Mouse (Mus musculus): ENCODE measurements around the gene Msmb.
"Not testable (repeated sequence)": the region's sequence is repeated elsewhere in the genome, so short reads cannot be mapped to it uniquely, and the experiment has no call there.

Gene Msmb

GRCm38 (mm10) chr14:32179393-32180195 lies 37.8 kb downstream of the Msmb start:
- DNase-seq (ENCODE audit: low spot score), result no peak

DNA sequence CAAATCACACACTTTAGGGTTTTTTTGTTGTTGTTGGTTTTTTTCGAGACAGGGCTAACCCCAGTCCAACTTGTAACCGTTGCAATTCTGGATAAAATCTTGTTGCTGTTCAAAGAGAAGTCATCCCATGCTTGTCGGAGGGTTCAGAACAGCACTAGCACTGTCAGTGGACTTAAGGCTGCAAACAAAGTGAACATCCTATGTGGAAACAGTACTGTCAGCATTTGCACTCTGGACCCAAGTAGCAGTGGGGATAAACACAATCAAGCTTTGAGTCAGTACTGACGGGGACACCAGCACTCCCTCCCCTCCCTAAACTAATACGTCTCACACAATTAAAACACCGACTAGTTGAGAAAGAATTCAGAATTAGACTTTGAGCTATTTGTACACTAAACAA lies 39.0 kb downstream of the Msmb start:
- DNase-seq (ENCODE audit: low spot score), result no peak

DNA sequence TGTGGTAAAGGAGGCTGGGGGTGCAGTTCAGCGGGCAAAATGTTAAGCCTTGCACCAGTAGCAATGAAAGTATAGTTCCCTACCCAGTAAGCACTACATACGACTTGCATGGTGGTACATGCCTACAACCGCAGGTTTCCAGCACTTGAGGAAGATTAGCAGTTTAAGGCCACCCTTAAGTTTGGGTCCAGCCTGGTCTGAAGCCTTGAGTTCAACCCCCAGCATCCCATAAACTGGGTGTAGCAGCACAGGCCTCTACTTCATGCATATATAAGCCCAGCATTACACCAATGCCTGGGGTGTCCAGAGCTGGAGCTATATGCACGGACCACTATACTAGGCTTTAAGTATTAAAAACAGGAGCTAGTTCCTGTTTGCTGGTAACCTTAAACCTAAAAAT lies 42.0 kb downstream of the Msmb start:
- no peak for DNase-seq (ENCODE audit: low spot score)

DNA sequence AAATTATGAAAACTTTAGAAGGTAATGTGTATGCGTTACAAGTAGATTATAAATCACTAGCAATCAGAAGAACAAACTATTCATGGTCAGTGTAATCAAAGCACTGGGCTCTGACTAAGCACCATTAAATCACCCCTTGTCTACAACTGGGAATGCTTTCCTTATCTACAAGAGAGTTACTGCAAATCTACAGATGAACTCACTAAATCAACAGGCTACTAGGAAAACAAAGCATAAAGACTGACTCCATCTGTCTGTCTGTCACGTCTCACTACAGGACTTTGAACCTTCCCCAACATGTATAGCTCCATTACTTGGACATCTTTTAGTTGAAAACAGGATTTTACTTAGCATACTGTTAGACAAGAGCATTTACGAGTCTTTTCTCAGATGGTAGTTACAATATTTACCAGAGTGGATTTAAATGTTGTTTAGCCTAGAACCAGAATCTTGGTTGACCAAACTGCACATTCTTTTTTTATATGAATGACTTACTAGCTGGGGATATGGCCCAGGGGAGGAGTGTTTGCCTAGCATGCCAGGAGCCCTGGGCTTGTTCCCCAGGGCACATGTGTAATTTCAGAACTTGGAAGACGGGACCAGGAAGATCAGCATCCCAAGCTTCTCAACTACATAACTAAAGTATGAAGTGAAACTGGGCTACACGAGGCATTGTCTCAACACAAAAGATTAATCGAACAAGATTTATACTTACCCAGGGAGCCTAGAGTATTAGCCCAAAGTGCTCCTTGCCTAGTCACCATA lies 49.0 kb downstream of the Msmb start:
- DNase-seq (ENCODE audit: low spot score), result no peak

DNA sequence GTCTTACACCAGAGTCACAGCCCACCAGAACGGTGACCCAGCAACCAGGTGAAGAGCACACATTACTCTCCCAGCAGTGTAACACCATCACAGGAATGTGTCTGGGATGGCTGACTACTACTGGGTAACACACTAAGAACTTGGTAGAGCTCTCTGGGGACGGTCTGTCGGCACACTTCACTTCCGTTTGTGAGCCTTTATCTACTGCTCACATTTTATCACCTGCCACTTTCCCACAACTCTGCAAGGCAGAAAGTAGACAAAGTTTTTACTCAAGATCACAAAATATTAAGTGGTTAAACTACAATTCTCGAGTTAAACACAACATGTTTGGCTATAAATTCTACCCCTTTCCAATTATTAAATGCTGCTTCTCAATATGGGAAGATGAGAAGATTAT lies 50.1 kb downstream of the Msmb start:
- no peak for DNase-seq (ENCODE audit: low spot score)

DNA sequence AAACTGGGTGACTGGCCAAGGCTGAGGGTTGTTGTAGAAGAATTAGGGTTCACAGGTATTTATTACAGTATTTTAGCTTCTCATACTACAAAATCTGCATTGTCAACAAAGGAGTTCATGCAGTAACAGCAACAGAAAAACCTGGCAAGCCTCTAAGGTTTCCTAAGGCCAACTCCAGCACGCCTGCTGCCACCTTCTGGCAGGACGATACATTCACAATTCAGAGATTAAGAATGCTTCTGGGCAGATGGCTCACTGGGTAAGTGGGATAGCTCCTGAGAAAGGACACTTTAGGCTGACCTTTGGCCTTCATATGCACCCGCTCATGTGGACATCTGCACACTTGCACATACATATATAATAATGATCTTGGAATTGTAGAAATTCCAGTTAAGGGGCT lies 50.6 kb downstream of the Msmb start:
- peak; percentile 73 for DNase-seq (ENCODE audit: low spot score)

- not testable (repeated sequence) for DNase-seq (ENCODE audit: low spot score)
These were observed 51.7 kb downstream of the Msmb start for GRCm38 (mm10) chr14:32193557-32193956.

DNA sequence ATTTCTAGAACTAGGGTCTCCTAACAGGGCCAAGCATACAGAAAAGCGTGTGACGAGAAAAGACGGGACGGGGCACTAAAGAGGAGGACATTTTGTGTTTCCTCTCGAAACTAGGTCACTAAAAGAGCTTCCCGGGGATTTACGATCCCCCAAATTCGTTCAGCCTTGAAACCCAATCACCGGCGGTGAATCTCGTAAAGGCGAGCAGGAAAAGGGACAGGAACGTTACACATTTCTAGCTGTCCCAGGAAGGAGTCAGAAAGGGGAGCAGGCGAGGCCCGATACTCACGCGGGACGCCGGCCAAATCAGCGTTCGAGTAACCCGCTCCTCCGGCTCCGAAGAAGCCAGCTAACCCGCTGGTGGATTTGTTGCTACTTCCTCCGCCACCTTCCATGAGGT lies 59.5 kb downstream of the Msmb start:
- peak; percentile 38 for DNase-seq (ENCODE audit: low spot score)

- peak; percentile 89 for DNase-seq (ENCODE audit: low spot score)
These were observed 60.1 kb downstream of the Msmb start, which contains the start of the genes Timm23 and Parg for GRCm38 (mm10) chr14:32201791-32202451. Gene Timm23, minus strand, starts transcription at chr14:32201898. Gene Parg, plus strand, starts transcription at chr14:32201949.
